Mouse (Mus musculus) bone marrow, adult 2 months (tissue): ENCODE data around the gene Uxs1.

ENCODE experiments used
- CTCF ChIP-seq: fragments of 200-500 bp; IDR thresholded peaks from 2 replicates; pipeline ENCODE4 v1.5.1; 2011; ENCODE audit warnings: low read length, control low read depth; ENCODE audit not compliant: control insufficient read depth, insufficient read depth
- POLR2A ChIP-seq: fragments of 200-500 bp; IDR thresholded peaks from 2 replicates; pipeline ENCODE4 v1.6.1; 2011; ENCODE audit warnings: low read depth, mild to moderate bottlenecking, control low read depth, low read length, borderline replicate concordance; ENCODE audit not compliant: control insufficient read depth

DNA sequence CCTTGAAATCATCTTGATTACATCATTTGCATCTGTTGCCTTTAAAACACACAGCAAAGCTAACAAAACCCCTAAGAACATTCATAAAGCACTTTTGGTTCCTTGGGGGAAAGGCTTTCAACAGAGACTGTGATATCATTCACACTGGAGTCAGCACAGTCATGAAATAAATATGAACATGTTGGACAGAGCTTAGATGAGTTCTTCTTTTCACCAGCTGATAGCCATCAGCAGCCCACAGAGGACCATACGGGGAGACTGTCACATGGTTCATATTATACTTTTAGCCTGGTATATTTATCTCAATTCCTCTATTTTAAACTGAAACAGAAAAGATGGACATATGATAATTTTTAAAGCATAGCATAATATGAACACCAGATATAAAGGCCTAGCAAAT lies 40.9 kb upstream of the Uxs1 start:
- TF ChIP-seq POLR2A = no peak
- TF ChIP-seq CTCF = no peak
